Mouse (Mus musculus) kidney, adult 2 months (tissue): Measurements from ENCODE around the gene Alg9. TPM values are rescaled to one million over a fixed set of nuclear protein-coding genes. Genes with fewer than 3 reads are reported as not detected.
A peak's percentile ranks its signal among the peaks of the same experiment; 100 is the strongest.

Experiments
- DNase-seq: peaks from one replicate; pipeline ENCODE4 v3.0.0; 2021
- H3K27ac ChIP-seq: fragments of 200-500 bp; 2 replicates; pipeline ENCODE4 v1.5.1; 2012; ENCODE audit warnings: low read depth, low read length, control low read depth, inconsistent platforms; ENCODE audit not compliant: insufficient read depth
- H3K27me3 ChIP-seq: fragments of 200-500 bp; replicated peaks from 2 replicates; pipeline ENCODE4 v1.6.1; 2012; ENCODE audit warnings: mild to moderate bottlenecking, moderate library complexity, low read length, inconsistent platforms; ENCODE audit not compliant: control insufficient read depth, insufficient read depth
- H3K36me3 ChIP-seq: fragments of 200-500 bp; 2 replicates; pipeline ENCODE4 v1.6.1; 2012; ENCODE audit warnings: mild to moderate bottlenecking, moderate library complexity, low read length, inconsistent platforms; ENCODE audit not compliant: control insufficient read depth, insufficient read depth
- H3K4me1 ChIP-seq: fragments of 200-500 bp; 2 replicates; pipeline ENCODE4 v1.6.1; 2011; ENCODE audit warnings: low read length; ENCODE audit not compliant: control insufficient read depth, insufficient read depth
- H3K4me3 ChIP-seq: fragments of 200-500 bp; 2 replicates; pipeline ENCODE4 v1.5.1; 2011; ENCODE audit warnings: mild to moderate bottlenecking, low read depth, low read length, control low read depth; ENCODE audit not compliant: insufficient read depth
- CTCF ChIP-seq: fragments of 200-500 bp; conservative IDR thresholded peaks from 2 replicates; pipeline ENCODE4 v1.5.1; 2011; ENCODE audit warnings: low read depth, mild to moderate bottlenecking, control low read depth, low read length, moderate library complexity, mixed read lengths; ENCODE audit not compliant: insufficient read depth, insufficient read length
- POLR2A ChIP-seq: fragments of 200-500 bp; IDR thresholded peaks from one replicate; pipeline ENCODE4 v1.6.1; 2011; ENCODE audit warnings: low read depth, low read length, control low read depth
- WGBS: fragments of 180-500 bp; shearing (Covaris S2); methylation state at CpG from one replicate; pipeline ENCODE4 v1.1.7; 2018; 5-methylcytosine and 5-hydroxymethylcytosine counted together
- polyA plus RNA-seq: library from polyadenylated mRNA; depleted of rRNA; stranded (reverse); fragments of >200 nt; gene quantifications from 2 replicates; pipeline ENCODE4 v1.2.3, GENCODE M21; 2012; rRNA removed

The Alg9 gene
- polyA plus RNA-seq = 20.3 and 21.3 TPM in 2 replicates

- H3K27ac ChIP-seq = peak within 1 kb of the TSS; percentile 69
- no peaks in the 10 kb centered on the region for H3K27me3 ChIP-seq
- peak within 1 kb of the TSS; percentile 81 for H3K4me3 ChIP-seq
- no peaks in the 10 kb centered on the region for H3K36me3 ChIP-seq
- peaks cover 16% of the 10 kb centered on the region; the same call in 1 of the 2 replicates for H3K4me1 ChIP-seq
- DNase-seq = peak; percentile 92
- under 1% methylated on average over 50 of the region's 51 CpGs for WGBS
- TF ChIP-seq CTCF = no peak
- TF ChIP-seq POLR2A = no peak
Observed at GRCm38 (mm10) chr9:50774991-50775612, at the start of gene Alg9, which contains the start of gene 1110032A03Rik. Gene Alg9 (plus strand): TSS chr9:50775019. Gene 1110032A03Rik (minus strand): TSS chr9:50775520.

- no peaks in the 10 kb centered on the region for H3K27me3 ChIP-seq
- no peaks in the 10 kb centered on the region for H3K36me3 ChIP-seq
- WGBS = 57% methylated on average over 8 of the region's 8 CpGs
- no peak overlapping the region for H3K4me3 ChIP-seq
- TF ChIP-seq POLR2A (no peak), CTCF (no peak)
- peak overlapping the region; percentile 19 for H3K27ac ChIP-seq
- peaks cover 7% of the 10 kb centered on the region; the same call in 1 of the 2 replicates for H3K4me1 ChIP-seq
- DNase-seq = no peak
Observed at GRCm38 (mm10) chr9:50725921-50726590, 48.8 kb upstream of the Alg9 start.

GRCm38 (mm10) chr9:50727171-50727924, 47.5 kb upstream of the Alg9 start:
- Histone ChIP-seq H3K27me3 (no peaks in the 10 kb centered on the region), H3K4me1 (peaks cover 7% of the 10 kb centered on the region; the same call in 1 of the 2 replicates), H3K4me3 (peak overlapping the region; percentile 53), H3K36me3 (no peaks in the 10 kb centered on the region), H3K27ac (0 out of 2 replicates have a peak overlapping the region, but pooled peaks have one; percentile 14)
- DNase-seq = no peak
- 26% methylated on average over 30 of the region's 30 CpGs for WGBS
- no peak for TF ChIP-seq CTCF
- TF ChIP-seq POLR2A = no peak

GRCm38 (mm10) chr9:50727925-50728651, 46.7 kb upstream of the Alg9 start:
- TF ChIP-seq POLR2A = no peak
- TF ChIP-seq CTCF = no peak
- DNase-seq = peak; percentile 65
- Histone ChIP-seq H3K27me3 (no peaks in the 10 kb centered on the region), H3K36me3 (no peaks in the 10 kb centered on the region), H3K4me3 (peak overlapping the region; percentile 53), H3K4me1 (peaks cover 6% of the 10 kb centered on the region; the same call in 1 of the 2 replicates), H3K27ac (no peak overlapping the region)
- WGBS = under 1% methylated on average over 45 of the region's 45 CpGs

GRCm38 (mm10) chr9:50729600-50729999, 45.2 kb upstream of the Alg9 start:
- Histone ChIP-seq H3K27ac (peak overlapping the region; percentile 75), H3K27me3 (no peaks in the 10 kb centered on the region), H3K4me3 (no peak overlapping the region), H3K36me3 (no peaks in the 10 kb centered on the region), H3K4me1 (peaks cover 4% of the 10 kb centered on the region; the same call in 1 of the 2 replicates)
- peak; percentile 51 for DNase-seq
- 37% methylated on average over 4 of the region's 4 CpGs for WGBS
- TF ChIP-seq POLR2A = no peak
- no peak for TF ChIP-seq CTCF

- Histone ChIP-seq H3K36me3 (no peaks in the 10 kb centered on the region), H3K27me3 (no peaks in the 10 kb centered on the region), H3K4me1 (peaks cover 4% of the 10 kb centered on the region; the same call in 1 of the 2 replicates), H3K27ac (no peak overlapping the region), H3K4me3 (no peak overlapping the region)
- WGBS = 63% methylated on average over 4 of the region's 4 CpGs
- no peak for DNase-seq
- TF ChIP-seq CTCF (no peak), POLR2A (no peak)
Observed at GRCm38 (mm10) chr9:50732560-50732959, 42.3 kb upstream of the Alg9 start.
